Mouse (Mus musculus): ENCODE measurements at regions not wholly inside any gene's neighbourhood (a gene's known extent, or its start where the extent isn't known, plus 50 kb on each side); places are given as distances from the start of the nearest gene placed in this dataset.

DNA sequence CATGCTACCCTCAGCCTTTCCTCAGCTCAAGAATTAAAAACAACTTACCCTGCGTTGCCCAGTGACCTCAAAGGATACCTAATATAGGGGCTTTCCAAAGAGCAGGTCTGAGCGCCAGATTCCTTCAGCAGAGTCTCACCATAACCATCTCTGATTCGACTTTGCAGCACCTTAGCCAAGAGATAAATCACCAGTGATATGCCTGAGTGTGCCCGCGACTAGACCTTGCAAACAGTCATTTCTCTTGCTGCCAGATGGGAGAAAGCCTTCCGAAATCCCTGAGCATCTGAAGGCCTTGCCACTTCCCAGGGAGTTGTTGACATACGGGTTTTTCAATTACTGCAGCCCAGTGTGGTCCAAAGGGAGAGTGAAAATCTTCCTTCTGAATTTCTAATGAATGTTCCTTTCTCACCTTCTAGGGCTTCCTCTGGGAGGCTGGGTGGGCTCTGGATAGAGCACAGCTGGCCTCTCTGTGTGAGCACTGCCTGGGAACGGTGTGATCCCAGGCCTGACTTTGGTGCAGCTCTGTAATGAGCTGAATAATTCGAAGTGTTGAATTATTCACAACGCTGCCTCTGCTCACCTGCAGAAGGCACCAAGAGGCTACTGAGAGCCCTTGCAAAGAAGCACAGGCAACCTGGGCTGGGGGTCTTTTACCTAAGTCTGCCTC, 396.2 kb downstream of the Fut8 start:
- no peak for TF ChIP-seq FLI1 (IDR thresholded peaks at IDR 0.05; ENCODE audit: low read length)
- no peak for TF ChIP-seq GATA1 (IDR thresholded peaks at IDR 0.05; ENCODE audit: borderline replicate concordance, low read length)

Data from megakaryocyte, embryonic 14.5 days (primary cell).